Mouse (Mus musculus): Measurements from ENCODE around the gene Diaph2. TPM values are rescaled to one million over a fixed set of nuclear protein-coding genes. Genes with fewer than 3 reads are reported as not detected.
A peak's percentile ranks its signal among the peaks of the same experiment; 100 is the strongest.

Gene Diaph2
- polyA plus RNA-seq, 1 experiment = 7.0 TPM

DNA sequence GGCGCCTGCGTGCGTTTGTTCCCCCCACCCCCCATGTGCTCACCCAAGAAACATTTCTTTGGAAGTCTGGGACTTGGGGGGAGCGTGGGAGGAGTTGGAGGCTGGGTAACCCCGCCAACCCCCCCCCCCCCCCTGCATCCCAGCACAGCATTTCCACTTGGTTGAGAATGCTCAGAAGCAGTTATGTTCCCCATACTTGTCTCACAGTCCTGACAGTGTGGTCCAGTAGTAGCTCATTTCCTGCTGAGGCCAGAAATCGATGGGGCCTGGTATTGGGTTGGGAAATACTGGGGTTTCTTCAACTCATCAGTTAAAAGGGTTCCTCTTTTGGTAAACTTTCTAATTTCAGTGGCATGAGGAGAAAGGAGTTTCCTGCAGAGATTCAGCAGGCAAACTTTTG is 1.1 kb downstream of the Diaph2 start:
- Histone ChIP-seq H3K4me1 (ENCODE audit: control insufficient read depth, insufficient read depth, low read length) (no peaks in the 10 kb centered on the region), H3K4me3 (replicated peaks; ENCODE audit: extremely low read depth, low read depth, low read length) (peak overlapping the region; percentile 81)
- peak; percentile 3 for DNase-seq
- TF ChIP-seq POLR2A (IDR thresholded peaks at IDR 0.05; ENCODE audit: borderline replicate concordance, extremely low read depth, low read depth, low read length) (no peak), CTCF (IDR thresholded peaks at IDR 0.05; ENCODE audit: insufficient read depth, low read length) (no peak)
- 20% methylated on average over 6 of the region's 6 CpGs for WGBS

DNA sequence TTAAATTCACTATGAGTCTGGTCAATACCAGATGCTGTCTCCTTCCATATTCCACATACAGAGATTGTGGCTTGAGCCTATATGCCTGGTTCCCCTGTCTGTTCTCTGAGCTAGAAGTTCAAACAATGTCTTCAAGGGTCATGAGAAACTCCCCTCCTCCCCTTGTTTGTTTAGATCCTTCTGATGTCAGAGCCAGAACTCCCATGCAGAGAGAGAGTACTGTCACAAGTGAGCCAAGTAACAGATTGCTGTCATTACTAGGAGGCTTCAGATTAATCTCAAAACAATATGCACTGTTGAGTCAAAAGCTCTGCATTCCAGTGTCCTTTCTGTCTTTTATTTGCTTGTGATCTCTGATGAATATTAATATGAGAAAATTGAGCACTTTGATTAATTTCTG is 7.1 kb downstream of the Diaph2 start:
- DNase-seq = no peak
- Histone ChIP-seq H3K4me3 (replicated peaks; ENCODE audit: extremely low read depth, low read depth, low read length) (no peak overlapping the region), H3K4me1 (ENCODE audit: control insufficient read depth, insufficient read depth, low read length) (no peaks in the 10 kb centered on the region; the same call in 1 of the 2 replicates)
- TF ChIP-seq POLR2A (IDR thresholded peaks at IDR 0.05; ENCODE audit: borderline replicate concordance, extremely low read depth, low read depth, low read length) (no peak), CTCF (IDR thresholded peaks at IDR 0.05; ENCODE audit: insufficient read depth, low read length) (no peak)

DNA sequence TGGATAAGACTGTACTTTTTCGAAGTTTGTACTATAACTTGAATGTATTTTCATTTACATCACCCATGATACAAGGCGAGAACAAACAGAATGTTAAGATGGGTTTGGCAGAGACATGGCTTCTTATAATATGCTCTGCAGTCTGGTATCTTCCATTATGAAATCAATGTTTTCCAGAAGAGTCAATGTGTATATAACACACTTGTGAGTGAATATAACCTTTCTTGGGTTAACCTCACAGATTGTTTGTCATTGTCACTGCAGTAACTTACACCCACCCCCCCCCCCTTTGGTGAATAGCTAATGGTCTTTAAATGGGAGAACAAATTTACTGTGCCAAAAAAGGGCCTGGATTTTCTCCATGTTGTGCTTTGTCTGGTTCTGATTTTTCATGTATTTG is 13.1 kb downstream of the Diaph2 start:
- no peak overlapping the region for H3K4me3 ChIP-seq (replicated peaks; ENCODE audit: extremely low read depth, low read depth, low read length)
- no peak for DNase-seq
- TF ChIP-seq POLR2A (IDR thresholded peaks at IDR 0.05; ENCODE audit: borderline replicate concordance, extremely low read depth, low read depth, low read length) = no peak
- no peak for TF ChIP-seq CTCF (IDR thresholded peaks at IDR 0.05; ENCODE audit: insufficient read depth, low read length)
- H3K4me1 ChIP-seq (ENCODE audit: control insufficient read depth, insufficient read depth, low read length) = no peaks in the 10 kb centered on the region; the same call in 1 of the 2 replicates
- WGBS = 69% methylated on average over 2 of the region's 2 CpGs

DNA sequence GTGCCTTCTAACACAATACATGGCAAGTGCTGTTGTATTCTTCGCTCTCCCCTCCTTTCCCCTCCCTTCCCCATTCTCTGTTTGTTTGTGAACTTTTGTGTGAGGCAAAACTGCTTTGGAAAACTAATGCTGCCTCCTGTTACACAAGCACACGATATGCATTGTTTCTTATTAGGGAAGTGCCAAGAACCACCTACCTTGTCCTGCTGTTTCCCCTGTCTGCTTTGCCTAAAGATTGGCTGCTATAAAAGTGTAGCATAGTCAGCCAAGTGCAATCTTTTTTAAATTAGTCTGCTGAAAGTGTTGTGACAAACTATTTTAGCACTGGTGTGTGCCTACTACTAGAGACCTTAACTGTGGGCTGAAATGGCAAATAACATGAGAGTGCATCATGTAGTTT is 15.8 kb downstream of the Diaph2 start:
- TF ChIP-seq POLR2A (IDR thresholded peaks at IDR 0.05; ENCODE audit: borderline replicate concordance, extremely low read depth, low read depth, low read length) (no peak), CTCF (IDR thresholded peaks at IDR 0.05; ENCODE audit: insufficient read depth, low read length) (no peak)
- Histone ChIP-seq H3K4me3 (replicated peaks; ENCODE audit: extremely low read depth, low read depth, low read length) (no peak overlapping the region), H3K4me1 (ENCODE audit: control insufficient read depth, insufficient read depth, low read length) (no peaks in the 10 kb centered on the region; the same call in 1 of the 2 replicates)

DNA sequence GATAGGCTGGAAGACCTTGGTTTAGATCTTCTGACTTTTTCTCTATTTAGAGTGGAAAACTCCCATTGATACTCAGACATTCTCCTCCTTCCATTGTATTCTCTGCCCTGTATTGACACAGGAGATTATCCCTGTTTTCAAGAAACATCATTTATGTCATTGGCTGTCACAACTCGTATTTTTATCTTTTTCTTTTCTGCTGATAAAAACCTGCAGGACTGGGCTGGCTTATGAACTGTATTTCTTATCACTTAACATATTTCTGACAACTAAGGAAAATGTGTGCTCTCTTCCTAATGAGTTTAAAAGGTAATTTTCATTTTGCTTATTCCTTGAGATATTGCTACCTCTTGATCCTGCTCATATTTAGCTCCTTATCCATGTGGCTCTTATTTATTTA is 17.3 kb downstream of the Diaph2 start:
- Histone ChIP-seq H3K4me3 (replicated peaks; ENCODE audit: extremely low read depth, low read depth, low read length) (no peak overlapping the region), H3K4me1 (ENCODE audit: control insufficient read depth, insufficient read depth, low read length) (no peaks in the 10 kb centered on the region)
- 40% methylated on average over 1 of the region's 1 CpGs for WGBS
- DNase-seq = no peak
- TF ChIP-seq POLR2A (IDR thresholded peaks at IDR 0.05; ENCODE audit: borderline replicate concordance, extremely low read depth, low read depth, low read length) = no peak
- no peak for TF ChIP-seq CTCF (IDR thresholded peaks at IDR 0.05; ENCODE audit: insufficient read depth, low read length)

More for the DNA sequence above, 15.8 kb downstream of the Diaph2 start:
- no peak for DNase-seq
- 73% methylated on average over 2 of the region's 2 CpGs for WGBS

DNA sequence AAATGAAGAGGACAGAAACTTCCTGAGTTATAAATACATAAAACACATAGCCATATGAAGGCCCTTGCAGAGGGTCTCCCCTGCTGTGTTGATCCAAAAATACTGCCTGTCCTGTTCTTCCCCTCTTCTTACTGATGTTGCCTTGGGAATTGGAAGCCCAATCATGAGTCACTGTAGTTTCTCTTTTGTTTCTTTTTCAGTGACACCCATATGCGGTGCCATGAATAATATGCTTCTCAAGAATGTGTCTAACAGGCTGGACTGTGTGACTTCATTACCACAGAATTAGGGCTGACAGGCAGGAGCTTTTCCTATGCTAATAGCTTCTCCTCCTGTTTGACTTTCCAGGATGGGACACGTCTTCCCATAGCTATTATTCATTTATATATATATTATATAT is 21.1 kb downstream of the Diaph2 start:
- 52% methylated on average over 2 of the region's 2 CpGs for WGBS
- H3K4me1 ChIP-seq (ENCODE audit: control insufficient read depth, insufficient read depth, low read length) = no peaks in the 10 kb centered on the region
- no peak for DNase-seq
- H3K4me3 ChIP-seq (replicated peaks; ENCODE audit: extremely low read depth, low read depth, low read length) = no peak overlapping the region
- TF ChIP-seq CTCF (IDR thresholded peaks at IDR 0.05; ENCODE audit: insufficient read depth, low read length) = no peak
- TF ChIP-seq POLR2A (IDR thresholded peaks at IDR 0.05; ENCODE audit: borderline replicate concordance, extremely low read depth, low read depth, low read length) = no peak

DNA sequence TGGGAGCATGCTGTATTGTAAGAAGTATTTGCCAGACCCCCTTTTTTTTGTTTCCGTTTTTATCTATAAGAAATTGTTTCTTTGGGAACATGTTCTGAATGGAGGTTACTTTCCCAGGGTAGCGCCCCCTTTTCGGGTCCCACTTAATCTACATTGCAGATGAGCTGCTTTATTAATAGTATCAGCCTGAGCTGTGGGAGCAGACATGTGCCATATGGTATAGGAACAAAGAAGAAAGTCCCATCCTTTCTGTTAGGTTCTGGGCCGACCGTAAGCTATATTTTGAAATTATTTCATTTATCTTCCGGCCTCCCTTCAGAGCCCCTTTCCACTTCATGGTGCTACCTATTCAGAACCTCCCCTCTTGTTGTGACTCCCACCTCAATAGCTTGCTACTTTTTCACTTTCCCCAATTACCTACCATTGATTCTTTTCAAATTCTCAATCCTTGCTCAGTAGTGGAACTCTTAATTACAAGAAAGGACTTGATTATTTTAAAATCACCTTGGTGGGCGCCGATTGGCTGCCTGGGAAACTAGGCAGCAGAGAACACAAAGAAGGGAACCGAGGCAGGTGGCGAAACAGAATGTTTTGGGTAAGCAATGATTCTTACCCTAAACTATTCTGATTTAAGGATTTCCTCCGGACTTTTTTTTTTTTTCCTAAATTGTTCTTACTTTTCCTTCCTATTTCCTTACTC is 24.2 kb downstream of the Diaph2 start:
- H3K4me3 ChIP-seq (replicated peaks; ENCODE audit: extremely low read depth, low read depth, low read length) = no peak overlapping the region
- 73% methylated on average over 11 of the region's 11 CpGs for WGBS
- no peaks in the 10 kb centered on the region for H3K4me1 ChIP-seq (ENCODE audit: control insufficient read depth, insufficient read depth, low read length)
- no peak for DNase-seq
- no peak for TF ChIP-seq POLR2A (IDR thresholded peaks at IDR 0.05; ENCODE audit: borderline replicate concordance, extremely low read depth, low read depth, low read length)
- no peak for TF ChIP-seq CTCF (IDR thresholded peaks at IDR 0.05; ENCODE audit: insufficient read depth, low read length)

DNA sequence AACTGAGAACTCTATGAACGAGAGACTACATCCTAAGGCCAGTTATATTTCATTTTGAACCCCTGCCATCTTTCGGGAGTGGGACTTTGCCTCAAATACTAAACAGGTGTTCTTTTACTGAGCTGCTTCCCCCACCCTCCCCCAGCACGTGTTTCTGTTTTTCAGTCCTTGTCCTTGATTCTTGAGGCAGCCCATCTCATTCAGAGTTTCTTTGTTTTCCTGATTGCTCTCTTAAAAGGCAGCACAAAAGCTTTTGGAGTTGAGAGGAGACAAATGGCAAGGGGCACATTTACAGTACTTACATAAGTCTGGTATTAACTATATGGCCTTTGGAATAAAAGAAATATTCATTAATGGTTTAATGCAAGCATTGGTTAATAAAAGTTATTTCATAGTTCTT is 24.9 kb downstream of the Diaph2 start:
- Histone ChIP-seq H3K4me1 (ENCODE audit: control insufficient read depth, insufficient read depth, low read length) (no peaks in the 10 kb centered on the region), H3K4me3 (replicated peaks; ENCODE audit: extremely low read depth, low read depth, low read length) (no peak overlapping the region)
- no peak for DNase-seq
- TF ChIP-seq POLR2A (IDR thresholded peaks at IDR 0.05; ENCODE audit: borderline replicate concordance, extremely low read depth, low read depth, low read length) (no peak), CTCF (IDR thresholded peaks at IDR 0.05; ENCODE audit: insufficient read depth, low read length) (no peak)
- 54% methylated on average over 3 of the region's 3 CpGs for WGBS

DNA sequence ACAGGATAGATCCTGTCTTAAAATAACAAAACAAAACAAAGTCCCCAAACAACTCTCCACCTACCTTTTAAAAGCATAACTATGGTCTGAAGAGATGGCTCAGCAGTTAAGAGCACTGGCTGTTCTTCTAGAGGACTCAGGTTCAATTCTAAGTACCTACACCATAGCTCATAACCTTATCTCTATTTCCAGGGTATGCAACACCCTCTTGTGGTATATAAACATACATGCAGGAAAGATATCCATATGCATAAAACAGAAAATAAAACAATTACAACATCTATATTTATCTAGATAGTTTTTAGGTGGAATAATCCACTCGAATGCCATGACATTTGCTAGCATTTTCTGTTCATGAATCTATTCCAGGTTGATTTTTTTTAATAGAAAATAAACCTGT is 27.2 kb downstream of the Diaph2 start:
- DNase-seq = no peak
- TF ChIP-seq CTCF (IDR thresholded peaks at IDR 0.05; ENCODE audit: insufficient read depth, low read length) = no peak
- TF ChIP-seq POLR2A (IDR thresholded peaks at IDR 0.05; ENCODE audit: borderline replicate concordance, extremely low read depth, low read depth, low read length) = no peak
- 54% methylated on average over 1 of the region's 1 CpGs for whole genome bisulfite sequencing
- Histone ChIP-seq H3K4me3 (replicated peaks; ENCODE audit: extremely low read depth, low read depth, low read length) (no peak overlapping the region), H3K4me1 (ENCODE audit: control insufficient read depth, insufficient read depth, low read length) (no peaks in the 10 kb centered on the region)

DNA sequence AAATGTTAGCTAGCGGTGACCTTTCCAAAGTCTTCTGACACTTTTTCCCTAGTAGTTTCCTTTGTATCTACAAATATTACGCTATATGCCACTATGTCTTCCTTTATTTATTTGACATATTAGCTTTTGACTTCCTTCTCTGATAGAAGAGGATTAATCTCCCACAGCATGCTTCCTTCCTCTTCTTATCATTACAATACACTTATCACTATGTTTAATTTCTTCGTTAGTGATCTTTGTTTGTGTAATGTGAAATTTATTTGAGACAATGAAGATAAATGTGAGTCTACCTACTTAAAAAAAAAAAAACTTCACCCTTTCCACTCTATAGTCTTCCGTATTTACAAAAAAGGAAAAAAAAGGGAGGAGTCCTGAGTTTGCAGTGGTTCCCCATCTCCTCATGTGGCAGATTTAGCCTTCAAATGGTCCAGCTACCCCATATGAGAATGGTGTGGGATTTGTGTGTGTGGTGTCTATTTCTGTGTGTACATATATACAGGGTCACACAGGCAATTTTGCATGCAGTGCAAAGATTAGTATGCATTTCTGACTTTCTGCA is 27.9 kb downstream of the Diaph2 start:
- no peak for DNase-seq
- TF ChIP-seq CTCF (IDR thresholded peaks at IDR 0.05; ENCODE audit: insufficient read depth, low read length) (no peak), POLR2A (IDR thresholded peaks at IDR 0.05; ENCODE audit: borderline replicate concordance, extremely low read depth, low read depth, low read length) (no peak)
- WGBS = 47% methylated on average over 4 of the region's 4 CpGs
- Histone ChIP-seq H3K4me1 (ENCODE audit: control insufficient read depth, insufficient read depth, low read length) (no peaks in the 10 kb centered on the region), H3K4me3 (replicated peaks; ENCODE audit: extremely low read depth, low read depth, low read length) (no peak overlapping the region)
